Mouse (Mus musculus): ENCODE measurements around the gene Dtx1.

The Dtx1 gene

DNA sequence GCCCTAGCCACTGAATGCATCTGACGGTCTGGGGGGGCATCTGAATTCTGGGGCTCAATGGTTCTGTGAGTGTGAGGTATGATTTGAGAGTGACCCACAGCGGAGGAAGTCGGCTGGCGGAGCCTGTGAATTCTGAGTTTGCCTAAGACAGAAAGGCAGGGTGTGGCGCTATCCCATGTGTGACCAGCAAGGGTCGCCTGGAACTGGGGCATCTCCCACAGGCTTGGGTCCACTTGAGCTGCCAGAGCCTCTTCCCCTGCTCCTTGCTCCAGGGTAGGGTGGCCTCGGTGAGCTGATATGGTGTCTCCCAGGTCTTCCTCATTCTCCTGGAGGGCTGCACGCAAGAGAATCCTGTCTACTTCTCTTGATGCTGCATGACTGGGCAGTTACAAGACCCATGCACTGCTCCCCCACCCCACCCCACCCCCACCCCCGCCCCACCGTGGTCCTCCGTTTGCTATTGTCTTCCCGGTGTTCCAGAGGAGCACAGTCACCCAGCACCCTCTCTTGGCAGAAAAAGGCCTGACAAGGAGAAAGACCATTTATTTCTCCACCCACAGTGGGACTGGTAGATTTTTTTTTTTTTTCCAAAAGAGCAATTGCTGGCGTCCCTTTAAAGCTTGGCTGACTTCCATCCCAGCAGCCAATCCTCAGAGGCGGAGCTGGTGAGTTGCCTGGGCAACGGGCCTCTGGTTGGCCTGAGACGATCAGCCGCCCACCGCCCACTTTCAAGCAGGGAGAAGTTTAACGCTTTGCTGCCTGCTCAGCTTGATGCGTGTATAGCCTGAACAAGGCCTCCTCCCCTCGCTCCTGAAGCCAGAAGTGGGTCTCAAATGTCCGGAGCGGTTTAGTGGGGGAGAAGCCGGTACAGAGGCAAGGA lies 31.8 kb downstream of the Dtx1 start:
- DNase-seq (ENCODE audit: extremely low spot score, low spot score) = peak; percentile 90

DNA sequence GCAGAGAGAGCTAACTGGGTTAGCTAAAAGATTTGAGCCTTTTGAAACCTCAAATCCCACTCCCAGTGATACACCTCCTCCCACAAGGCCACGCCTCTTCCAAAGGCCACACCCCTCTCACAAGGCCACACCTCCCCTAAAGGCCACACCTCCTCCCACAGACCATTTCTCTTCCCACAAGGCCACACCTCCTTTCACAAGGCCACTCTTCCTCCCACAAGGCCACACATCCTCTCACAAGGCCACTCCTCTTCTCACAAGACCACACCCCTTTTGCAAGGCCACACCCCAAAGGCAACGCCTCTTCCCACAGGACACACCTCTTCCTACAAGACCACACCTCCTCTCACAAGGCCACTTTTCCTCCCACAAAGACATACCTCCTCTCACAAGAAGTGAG lies 34.2 kb downstream of the Dtx1 start:
- no peak for DNase-seq (ENCODE audit: extremely low spot score, low spot score)

DNA sequence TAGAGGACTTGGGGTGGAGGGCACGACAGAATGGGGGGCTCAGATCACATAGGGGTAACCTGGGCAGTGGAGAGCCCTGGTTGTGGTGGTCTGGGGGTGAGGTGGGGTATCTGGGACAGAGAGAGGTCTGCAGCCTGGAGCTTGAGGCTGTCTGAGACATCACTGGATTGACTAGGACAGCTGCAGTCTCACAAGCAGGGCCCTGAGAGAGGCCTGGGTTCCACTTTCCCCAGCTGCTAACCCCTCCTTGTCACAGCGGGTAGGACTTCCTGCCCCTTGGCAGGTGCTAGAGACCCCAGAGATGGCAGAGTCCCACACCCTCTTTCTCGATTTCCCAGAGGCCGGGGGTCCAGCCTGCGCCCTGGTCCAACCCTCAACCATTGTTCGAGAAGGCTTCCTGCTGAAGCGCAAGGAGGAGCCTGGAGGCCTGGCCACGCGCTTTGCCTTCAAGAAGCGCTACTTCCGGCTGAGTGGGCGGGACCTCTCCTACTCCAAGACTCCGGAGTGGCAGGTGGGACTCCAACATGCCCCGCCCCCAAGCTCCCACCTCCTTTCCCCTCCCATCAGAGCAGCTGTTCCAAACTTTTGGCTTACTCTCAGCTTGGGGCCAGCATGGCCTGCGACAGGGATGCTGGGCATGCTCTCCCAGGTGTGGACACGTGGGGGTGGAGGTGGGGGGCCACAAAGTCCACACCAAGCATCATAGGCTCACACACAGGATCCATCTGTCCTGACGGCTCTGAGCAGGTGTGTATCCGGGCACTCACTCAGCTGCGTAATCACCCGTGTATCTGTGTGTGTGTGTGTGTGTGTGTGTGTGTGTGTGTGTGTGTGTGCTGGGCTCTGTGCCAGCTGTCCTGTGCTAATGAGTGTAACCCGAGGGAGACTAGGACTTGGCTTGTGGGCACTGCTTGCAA lies 37.2 kb downstream of the Dtx1 start:
- DNase-seq (ENCODE audit: extremely low spot score, low spot score) = no peak

DNA sequence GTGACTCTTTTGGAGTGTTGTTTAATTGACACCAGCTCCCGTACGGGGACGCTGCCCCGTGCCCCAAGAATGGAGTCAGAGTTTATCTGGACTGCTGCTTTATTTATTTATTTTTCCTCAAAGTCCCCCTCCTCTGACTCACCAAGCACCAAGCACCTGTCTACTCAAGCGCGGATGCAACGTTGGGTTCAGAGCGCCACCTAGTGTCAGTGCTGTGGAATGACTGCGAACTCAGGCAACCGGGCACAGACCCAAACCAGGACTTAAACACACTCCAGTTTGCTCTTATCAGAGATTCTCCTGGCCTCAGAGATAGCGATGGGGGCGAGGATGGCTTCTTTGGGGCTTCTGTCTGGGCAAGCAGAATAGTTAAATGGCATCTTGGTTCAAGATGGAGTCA lies 38.1 kb downstream of the Dtx1 start:
- DNase-seq (ENCODE audit: extremely low spot score, low spot score) = peak; percentile 64

DNA sequence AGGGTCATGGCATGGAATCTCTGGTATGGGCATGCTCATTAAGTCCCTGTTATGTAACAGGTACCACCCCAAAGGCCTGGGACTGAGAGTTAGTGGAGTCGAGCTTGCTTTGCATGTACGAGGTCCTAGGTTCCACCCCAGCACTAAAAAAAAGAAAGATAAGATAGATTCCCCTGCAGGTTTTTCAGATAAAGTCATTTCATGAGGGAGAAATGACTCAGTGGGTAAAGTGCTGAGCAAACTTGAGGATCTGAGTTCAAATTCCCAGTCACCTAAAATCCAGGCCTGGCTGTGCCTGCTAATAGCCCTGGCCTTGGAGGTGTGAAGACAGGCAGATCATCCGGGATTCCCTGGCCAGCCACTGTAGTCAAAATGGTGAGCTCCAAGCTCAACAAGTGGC lies 39.9 kb downstream of the Dtx1 start:
- no peak for DNase-seq (ENCODE audit: extremely low spot score, low spot score)

DNA sequence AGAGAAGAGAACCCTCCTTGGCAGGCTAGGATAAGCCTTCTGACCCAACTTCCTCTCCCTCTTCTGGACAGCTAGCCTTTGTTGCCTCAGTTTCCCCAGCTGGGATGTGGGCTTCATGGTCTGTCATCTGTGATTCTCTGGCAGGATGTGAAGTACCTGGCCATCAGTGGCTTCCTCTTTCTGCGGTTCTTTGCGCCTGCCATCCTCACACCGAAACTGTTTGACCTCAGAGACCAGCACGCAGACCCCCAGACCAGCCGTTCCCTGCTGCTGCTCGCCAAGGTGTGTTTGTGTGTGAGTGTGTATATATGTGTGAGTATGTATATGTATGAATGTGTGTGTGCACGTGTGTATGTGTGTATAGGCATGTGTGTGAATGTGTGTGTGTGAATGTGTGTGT lies 41.6 kb downstream of the Dtx1 start:
- DNase-seq (ENCODE audit: extremely low spot score, low spot score) = no peak

DNA sequence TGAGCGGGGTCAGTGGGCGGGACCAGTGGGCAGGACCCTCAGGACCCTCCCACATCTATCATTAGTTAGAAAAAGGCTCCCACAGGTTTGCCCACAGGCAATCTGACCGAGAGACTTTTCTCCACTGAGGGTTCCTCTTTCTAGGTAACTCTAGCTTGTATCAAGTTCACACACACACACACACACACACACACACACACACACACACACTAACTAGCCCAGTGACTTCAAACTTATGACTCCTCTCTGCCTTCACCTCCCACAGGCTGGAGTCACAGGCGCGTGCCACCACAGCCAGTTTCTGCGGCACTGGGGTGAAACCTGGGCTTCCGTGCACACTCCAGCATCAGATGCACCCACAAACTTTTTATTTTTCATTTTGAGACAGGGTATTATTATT lies 43.0 kb downstream of the Dtx1 start:
- no peak for DNase-seq (ENCODE audit: extremely low spot score, low spot score)

DNA sequence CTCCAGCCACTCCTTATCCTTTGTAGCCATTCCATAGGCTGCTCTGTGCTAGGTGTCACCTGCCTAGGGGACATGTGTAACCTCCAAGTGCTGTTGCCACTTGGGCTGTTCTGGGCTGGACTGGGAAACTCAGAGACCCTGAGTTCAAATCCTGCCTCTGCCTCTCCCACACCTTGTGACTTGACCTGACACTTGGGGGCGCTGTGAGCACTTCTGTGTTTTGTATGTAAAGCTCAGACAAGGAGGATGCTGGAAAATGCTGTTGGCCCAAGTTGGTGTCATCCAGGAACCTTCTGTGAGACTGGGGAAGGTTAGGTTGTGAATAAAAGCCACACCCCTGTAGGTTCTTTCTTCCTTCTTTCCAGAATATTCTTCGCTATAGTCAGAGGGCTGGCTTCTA lies 46.8 kb downstream of the Dtx1 start:
- DNase-seq (ENCODE audit: extremely low spot score, low spot score) = no peak

DNA sequence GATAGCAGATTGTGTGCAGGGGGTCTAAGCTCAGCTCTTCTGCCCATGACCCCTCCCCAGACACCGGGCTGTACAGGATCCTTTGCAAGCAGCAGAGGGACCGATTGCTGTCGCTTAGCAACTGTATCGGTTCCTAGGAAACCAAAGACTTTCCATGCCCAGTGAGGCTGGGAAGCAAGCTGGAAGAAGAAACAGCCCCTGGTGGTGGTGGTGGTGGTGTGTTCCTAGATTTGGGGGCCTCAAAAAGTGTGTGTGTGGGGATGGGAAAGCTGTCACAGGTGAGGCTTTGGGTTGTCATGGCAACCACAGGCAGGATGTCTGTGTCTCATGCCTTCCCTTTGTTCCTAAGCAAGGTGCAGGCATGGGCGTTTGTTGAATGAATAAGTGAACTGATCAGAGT lies 50.9 kb downstream of the Dtx1 start:
- no peak for DNase-seq (ENCODE audit: extremely low spot score, low spot score)

DNA sequence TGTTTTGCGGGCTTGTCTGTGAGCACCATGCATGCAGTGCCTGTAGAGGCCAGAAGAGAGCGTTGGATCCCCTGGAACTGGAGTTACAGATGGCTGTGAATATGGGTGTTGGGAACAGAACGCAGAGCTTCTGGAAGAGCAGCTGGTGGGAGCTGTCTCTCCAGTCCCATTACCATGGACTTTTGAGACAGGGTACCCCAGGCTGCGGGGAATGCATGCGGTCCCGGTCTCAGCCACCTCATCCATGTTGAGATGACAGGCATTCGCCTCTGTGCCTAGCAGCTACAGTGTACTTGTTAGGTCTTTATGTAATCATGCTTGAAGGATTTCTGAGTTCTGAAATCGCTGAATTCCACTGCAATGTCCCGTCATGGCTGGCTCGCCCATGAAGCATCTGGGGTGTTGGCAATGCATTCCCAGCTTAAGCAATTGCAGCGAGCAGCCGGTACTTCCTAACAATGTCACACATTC lies 55.4 kb downstream of the Dtx1 start:
- DNase-seq (ENCODE audit: extremely low spot score, low spot score) = no peak

DNA sequence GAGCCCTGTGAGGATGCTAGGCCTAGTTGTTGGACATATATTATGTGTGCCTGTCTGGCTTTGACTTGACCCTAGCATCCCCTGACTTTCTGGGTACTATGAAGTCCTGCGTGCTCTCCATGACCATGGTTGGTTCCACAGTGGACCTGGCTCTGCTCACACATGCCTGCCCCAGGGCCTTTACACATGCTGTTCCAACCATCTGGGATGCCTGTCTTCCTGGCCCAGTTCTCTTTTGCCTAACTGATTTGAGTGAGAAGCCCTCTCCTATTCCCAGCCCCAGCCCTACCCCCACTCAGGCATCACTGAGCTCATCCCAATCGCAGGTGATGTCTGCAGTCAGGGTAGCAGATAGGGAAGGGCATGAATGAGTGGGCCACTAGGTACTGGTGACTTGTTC lies 57.9 kb downstream of the Dtx1 start:
- DNase-seq (ENCODE audit: extremely low spot score, low spot score) = no peak

DNA sequence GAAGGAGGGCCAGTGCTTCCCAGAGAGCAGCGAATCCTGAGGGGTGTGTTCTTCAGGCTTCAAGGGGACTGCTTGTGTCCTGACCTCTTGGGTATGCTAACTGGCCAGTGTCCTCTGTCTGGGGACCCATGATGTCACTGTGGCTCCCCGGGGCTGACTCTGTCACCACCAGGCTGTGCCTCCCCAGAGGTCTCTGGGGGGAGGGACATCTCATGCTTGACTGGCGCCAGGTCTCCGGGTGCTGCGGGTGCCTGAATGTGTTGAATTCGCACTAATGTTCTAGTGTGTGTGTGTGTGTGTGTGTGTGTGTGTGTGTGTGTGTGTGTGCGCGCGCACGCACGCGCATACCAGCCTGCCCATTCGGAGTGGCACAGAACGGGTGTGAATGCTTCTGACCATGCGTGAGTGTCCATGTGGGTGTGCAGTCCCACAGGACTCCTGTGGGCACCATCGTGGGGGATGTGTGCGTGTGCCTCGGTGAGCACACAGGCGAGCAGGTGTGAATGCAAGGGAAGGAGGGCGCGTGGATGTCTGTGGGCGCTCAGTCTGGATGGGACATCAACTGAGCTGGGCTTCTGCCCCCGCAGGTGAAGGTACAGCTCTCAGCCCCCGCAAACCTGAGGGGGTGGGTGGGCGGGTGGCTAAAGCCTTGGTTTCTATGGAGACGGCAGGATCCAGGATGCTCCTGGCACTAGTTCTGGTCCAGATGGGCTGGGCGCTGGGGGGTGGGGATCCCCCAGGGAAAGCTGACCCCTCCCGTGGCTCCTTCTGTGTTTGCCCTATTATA lies 58.6 kb downstream of the Dtx1 start:
- DNase-seq (ENCODE audit: extremely low spot score, low spot score) = no peak

DNA sequence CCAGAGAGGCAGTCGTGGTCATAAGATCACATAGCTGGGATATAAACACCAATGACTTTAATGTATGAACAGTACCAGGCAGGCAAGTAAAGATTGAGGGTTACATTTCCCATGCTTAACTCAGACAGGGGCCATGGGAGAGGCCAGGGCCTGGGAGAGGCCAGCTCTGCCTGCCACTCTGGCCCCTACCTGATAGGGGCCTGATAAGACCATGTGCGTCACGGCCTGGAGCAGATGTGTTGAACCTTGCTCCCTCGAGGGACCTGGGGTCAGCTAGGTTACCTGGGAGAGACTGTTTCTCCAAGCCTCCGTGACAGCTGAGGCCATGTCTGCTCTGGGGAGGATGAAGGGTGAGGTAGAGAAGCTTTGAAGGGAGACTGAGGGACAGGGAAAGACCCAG lies 60.5 kb downstream of the Dtx1 start:
- no peak for DNase-seq (ENCODE audit: extremely low spot score, low spot score)

DNA sequence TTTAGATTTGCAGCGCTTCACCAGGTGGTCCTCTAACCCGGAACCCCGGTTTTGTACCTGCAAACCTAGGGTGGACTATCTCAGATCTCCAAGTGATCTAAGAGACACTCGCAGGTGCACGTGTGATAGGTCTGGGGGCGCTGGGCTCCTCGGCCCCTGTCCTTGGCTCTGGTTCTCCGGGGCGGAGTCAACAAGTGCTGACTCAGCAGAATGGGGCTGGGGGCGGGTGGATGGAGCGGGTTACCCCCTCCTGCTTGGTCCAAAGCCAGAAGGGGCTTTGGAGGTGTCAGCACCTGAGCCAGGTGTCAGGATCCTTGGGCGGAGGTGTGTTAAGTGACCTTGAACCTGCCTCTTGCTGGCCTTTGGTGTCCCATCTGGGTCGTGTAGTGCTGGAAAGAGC lies 61.8 kb downstream of the Dtx1 start:
- DNase-seq (ENCODE audit: extremely low spot score, low spot score) = no peak

DNA sequence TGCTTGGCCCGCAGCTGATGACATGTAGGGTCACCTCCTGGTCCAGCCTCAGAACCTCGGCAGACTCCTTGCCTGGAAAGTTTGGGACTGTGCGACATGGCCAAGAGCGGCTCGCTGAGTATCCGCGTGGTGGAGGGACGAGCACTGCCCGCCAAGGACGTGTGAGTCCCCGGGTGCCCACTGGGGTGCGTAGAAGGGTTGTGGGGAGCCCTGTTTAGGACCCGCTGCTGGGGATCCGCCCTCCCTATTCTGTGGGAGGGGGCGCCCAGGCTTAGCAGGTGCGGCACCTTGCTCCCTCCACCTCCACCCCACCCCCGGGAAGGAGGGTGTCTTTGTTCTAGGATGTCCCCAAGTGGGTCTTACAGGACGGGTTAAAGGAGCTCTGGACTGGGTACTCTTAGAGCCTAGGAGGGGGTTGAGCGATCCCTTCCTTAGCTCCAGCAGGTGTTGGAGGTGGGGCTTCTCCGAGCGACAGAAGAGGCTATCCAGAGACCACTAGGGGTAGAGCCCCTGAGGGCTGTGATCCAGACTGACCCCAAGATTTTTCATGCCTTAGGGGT lies 62.3 kb downstream of the Dtx1 start:
- no peak for DNase-seq (ENCODE audit: extremely low spot score, low spot score)

DNA sequence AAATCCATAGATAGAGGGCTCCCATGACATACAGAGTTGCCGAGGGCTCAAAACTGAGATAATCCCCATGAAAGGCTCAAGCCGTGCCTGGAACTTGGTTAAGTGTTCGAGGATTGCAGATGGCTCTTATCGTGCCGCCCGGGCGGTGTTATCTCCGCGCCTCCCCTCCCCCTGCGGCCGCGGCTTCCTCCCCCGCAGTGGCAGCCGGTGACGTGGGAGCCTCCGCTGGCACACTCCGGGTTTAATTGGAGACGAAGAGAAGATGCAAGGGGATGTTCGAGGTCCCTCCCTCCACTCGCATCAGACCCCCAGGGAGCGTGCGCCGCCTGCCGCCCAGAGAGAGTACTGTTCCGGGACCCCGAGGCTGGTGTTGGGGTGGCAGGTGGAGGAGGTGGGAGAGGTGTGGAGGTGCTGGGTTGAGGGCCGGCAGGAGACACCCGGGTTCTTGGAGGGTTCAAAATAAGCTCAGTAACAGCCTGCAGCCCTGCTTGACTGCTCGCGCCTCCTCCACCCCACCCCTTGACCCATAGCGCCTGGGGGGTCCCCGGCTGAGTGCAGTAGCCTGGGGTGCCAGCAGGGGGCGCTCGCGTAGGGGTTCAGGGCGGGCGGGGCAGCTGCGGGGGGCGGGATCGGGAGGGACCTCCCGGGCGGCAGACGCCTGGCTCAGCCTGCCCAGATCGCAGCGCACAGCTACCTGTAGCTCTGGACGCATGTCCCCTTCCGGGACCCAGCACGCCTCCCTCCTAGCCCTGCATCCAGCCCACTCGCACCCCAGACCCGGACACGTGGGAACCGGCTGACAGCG lies 63.0 kb downstream of the Dtx1 start, which contains the start of gene Rasal1:
Gene Rasal1 (plus strand): TSS at position 244 of the 805 bp plus-strand sequence.
- DNase-seq (ENCODE audit: extremely low spot score, low spot score) = peak; percentile 60

DNA sequence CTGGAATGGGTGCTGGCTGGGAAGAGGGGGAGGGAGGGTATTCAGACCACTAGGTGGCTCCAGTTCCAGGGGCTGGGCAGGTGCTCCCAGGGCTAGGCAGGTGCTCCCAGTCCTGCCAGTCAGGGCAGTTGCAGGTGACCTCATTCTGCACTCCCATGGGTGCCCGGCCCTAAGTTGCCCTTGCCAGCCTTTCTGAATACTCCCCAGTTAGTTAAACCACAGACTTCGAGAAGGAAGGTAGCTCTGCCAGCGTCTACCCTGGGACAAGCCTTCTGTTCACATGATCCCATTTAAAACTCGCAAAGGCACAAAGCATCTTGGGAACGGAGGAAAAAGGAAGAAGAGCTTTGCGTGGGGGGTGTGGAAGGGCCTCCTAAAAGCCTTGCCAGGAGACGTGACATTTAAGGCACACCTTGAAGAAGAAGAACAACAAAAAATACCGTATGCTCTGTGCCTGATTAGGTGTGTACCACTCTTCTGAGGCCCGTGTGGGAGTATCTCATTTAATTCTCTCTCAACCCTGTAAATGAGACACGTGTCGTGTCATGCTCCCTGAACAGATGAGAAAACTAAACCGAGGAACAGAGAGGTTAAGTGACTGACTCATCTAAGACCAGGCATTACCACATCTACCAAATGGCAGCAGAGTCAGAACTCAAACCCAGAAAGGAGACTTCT lies 63.8 kb downstream of the Dtx1 start:
- DNase-seq (ENCODE audit: extremely low spot score, low spot score) = no peak

DNA sequence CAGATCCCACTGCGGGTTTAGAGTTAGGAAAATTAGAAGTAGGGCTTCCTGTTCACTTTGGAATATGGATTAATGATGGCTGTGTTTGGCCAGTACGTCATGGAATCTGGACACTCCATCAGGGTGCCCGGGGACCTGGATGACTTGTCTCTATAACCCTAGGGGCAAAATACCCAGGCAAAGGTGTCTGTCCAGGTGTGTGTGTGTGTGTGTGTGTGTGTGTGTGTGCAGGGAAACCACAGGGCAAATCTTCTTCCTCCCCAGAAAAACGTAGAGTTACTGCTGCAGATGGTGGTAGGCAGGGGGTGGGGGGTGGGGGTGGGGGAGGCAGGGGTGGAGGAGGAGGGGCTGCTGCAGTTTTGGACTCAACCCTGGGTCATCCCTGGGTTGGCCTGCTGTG lies 64.4 kb downstream of the Dtx1 start:
- no peak for DNase-seq (ENCODE audit: extremely low spot score, low spot score)

DNA sequence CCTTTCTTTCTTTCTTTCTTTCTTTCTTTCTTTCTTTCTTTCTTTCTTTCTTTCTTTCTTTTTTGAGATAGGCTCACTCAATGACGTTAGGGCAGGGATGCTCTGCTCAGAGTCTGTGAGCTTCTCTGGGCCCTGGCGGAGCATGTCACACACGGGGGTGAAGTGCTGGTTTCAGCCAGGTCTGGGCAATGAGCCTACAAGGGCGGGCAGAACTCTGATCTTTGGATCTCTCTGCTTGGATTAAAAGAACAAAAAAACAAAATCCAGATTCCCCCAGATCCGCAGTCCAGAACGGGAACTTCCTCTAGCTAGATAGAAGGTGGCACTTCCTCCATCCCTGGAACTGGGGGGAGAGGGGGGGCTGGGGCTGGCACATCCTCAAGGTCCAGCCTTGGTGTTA lies 65.9 kb downstream of the Dtx1 start:
- no peak for DNase-seq (ENCODE audit: extremely low spot score, low spot score)

DNA sequence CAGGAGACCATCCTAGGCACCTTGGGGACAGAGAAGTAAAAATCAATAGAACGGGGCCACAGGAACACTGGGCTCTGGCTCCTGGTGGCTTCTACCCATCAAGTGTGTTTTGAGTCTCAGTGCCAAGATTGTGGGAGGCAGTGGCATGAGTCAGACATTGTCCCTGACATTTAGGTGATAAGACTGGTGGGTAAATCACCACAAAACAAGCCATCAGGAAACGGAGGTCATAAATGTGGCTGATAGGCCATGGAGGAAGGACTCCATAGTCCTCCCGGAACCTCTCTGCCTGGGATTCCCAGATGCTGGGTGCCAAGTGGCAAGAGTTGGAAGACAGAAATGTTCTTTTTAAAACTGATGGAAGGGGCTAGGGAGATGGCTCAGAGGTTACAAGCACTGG lies 67.5 kb downstream of the Dtx1 start:
- DNase-seq (ENCODE audit: extremely low spot score, low spot score) = no peak

Data from neural tube, embryonic 10.5 days (tissue).